Mouse (Mus musculus): Measurements from ENCODE around the gene Snx17. TPM values are rescaled to one million over a fixed set of nuclear protein-coding genes. Genes with fewer than 3 reads are reported as not detected.
A peak's percentile ranks its signal among the peaks of the same experiment; 100 is the strongest.

Gene Snx17
- polyA plus RNA-seq, 1 experiment: 138 TPM

DNA sequence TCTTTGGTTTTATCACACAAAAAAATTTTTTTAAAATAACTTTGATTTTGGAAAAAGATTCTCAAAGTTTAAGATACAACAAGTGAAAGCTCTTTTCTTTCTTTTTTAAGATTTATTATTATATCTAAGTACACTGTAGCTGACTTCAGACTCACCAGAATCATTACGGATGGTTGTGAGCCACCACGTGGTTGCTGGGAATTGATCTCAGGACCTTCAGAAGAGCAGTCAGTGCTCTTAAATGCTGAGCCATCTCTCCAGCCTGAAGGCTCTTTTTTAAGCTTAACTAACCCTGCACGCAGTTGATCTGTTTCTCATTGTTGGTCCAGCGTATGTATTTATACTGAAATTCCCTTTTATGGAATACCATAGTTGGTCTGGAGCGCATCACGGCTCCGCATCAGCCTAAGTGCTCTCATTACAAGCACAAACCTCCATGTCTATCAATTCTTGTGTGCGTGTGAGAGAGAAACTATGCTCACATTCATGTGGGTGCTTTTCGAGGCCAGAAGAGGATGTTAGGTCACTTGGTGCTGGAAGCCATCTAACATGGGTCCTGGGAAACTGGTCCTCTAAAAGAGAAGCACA lies 11.8 kb upstream of the Snx17 start:
- H3ac ChIP-seq (ENCODE audit: control insufficient read depth, insufficient read length): no peak overlapping the region
- TF ChIP-seq MYOG (IDR thresholded peaks at IDR 0.05; ENCODE audit: control insufficient read depth in 1 of 3, insufficient read depth in 1 of 3, insufficient read length in 2 of 3, low read depth in 2 of 3) (no peak), POLR2A (IDR thresholded peaks at IDR 0.05; ENCODE audit: insufficient read length, low read depth) (no peak), POLR2AphosphoS2 (IDR thresholded peaks at IDR 0.05; ENCODE audit: insufficient read length, low read depth) (no peak), REST (IDR thresholded peaks at IDR 0.05; ENCODE audit: insufficient read depth, insufficient read length) (no peak), TCF3 (IDR thresholded peaks at IDR 0.05; ENCODE audit: insufficient read length, low read depth) (no peak), MAX (IDR thresholded peaks at IDR 0.05; ENCODE audit: low read depth) (no peak), E2F4 (IDR thresholded peaks at IDR 0.05; ENCODE audit: insufficient read depth) (no peak), USF1 (IDR thresholded peaks at IDR 0.05; ENCODE audit: low read depth) (no peak), MYOD1 (IDR thresholded peaks at IDR 0.05; ENCODE audit: control insufficient read depth in 1 of 3, insufficient read length in 2 of 3, low read depth in 2 of 3) (no peak), TCF12 (IDR thresholded peaks at IDR 0.05; ENCODE audit: insufficient read depth, poor library complexity, severe bottlenecking) (no peak), SRF (IDR thresholded peaks at IDR 0.05; ENCODE audit: control insufficient read depth, insufficient read length, low read depth) (no peak), CEBPB (IDR thresholded peaks at IDR 0.05; ENCODE audit: insufficient read depth, poor library complexity, severe bottlenecking) (no peak)
- no peaks in the 10 kb centered on the region for H3K27me3 ChIP-seq (ENCODE audit: control insufficient read depth, insufficient read depth, insufficient read length)
- H3K4me2 ChIP-seq (ENCODE audit: low read depth): no peak overlapping the region
- H3K79me2 ChIP-seq (ENCODE audit: control insufficient read depth, insufficient read depth): peaks cover 34% of the 10 kb centered on the region
- H3K4me3 ChIP-seq: peak overlapping the region; percentile 92
- H3K36me3 ChIP-seq (ENCODE audit: control insufficient read depth, insufficient read depth): no peaks in the 10 kb centered on the region

DNA sequence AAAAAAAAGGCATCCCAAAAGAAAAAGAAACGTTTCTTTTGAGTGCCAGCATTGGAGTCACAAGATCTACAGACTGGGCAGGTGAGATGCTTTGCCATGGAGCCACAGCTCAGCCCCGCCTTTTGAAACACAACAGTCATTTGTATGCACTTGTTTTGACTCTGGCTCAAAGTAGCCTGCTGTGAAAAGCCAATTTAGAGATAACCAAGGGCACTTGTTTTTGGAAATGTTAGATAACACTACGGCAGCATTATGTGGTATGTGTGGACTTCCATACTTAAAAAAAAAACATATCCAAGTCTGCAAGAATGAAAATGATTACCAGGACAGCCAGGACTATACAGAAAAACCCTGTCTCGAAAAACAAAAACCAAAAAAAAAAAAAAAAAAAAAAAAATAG lies 9.3 kb upstream of the Snx17 start:
- Histone ChIP-seq H3K36me3 (ENCODE audit: control insufficient read depth, insufficient read depth) (peaks cover 9% of the 10 kb centered on the region), H3K4me3 (no peak overlapping the region), H3K79me2 (ENCODE audit: control insufficient read depth, insufficient read depth) (peaks cover 10% of the 10 kb centered on the region), H3K4me2 (ENCODE audit: low read depth) (no peak overlapping the region), H3K27me3 (ENCODE audit: control insufficient read depth, insufficient read depth, insufficient read length) (no peaks in the 10 kb centered on the region), H3ac (ENCODE audit: control insufficient read depth, insufficient read length) (no peak overlapping the region)
- no peak for TF ChIP-seq MAX (IDR thresholded peaks at IDR 0.05; ENCODE audit: low read depth)
- TF ChIP-seq E2F4 (IDR thresholded peaks at IDR 0.05; ENCODE audit: insufficient read depth): no peak
- no peak for TF ChIP-seq TCF12 (IDR thresholded peaks at IDR 0.05; ENCODE audit: insufficient read depth, poor library complexity, severe bottlenecking)
- TF ChIP-seq TCF3 (IDR thresholded peaks at IDR 0.05; ENCODE audit: insufficient read length, low read depth): no peak
- no peak for TF ChIP-seq SRF (IDR thresholded peaks at IDR 0.05; ENCODE audit: control insufficient read depth, insufficient read length, low read depth)
- no peak for TF ChIP-seq POLR2AphosphoS2 (IDR thresholded peaks at IDR 0.05; ENCODE audit: insufficient read length, low read depth)
- no peak for TF ChIP-seq USF1 (IDR thresholded peaks at IDR 0.05; ENCODE audit: low read depth)
- no peak for TF ChIP-seq CEBPB (IDR thresholded peaks at IDR 0.05; ENCODE audit: insufficient read depth, poor library complexity, severe bottlenecking)
- no peak for TF ChIP-seq MYOD1 (IDR thresholded peaks at IDR 0.05; ENCODE audit: control insufficient read depth in 1 of 3, insufficient read length in 2 of 3, low read depth in 2 of 3)
- no peak for TF ChIP-seq REST (IDR thresholded peaks at IDR 0.05; ENCODE audit: insufficient read depth, insufficient read length)
- TF ChIP-seq POLR2A (IDR thresholded peaks at IDR 0.05; ENCODE audit: insufficient read length, low read depth): no peak
- no peak for TF ChIP-seq MYOG (IDR thresholded peaks at IDR 0.05; ENCODE audit: control insufficient read depth in 1 of 3, insufficient read depth in 1 of 3, insufficient read length in 2 of 3, low read depth in 2 of 3)

DNA sequence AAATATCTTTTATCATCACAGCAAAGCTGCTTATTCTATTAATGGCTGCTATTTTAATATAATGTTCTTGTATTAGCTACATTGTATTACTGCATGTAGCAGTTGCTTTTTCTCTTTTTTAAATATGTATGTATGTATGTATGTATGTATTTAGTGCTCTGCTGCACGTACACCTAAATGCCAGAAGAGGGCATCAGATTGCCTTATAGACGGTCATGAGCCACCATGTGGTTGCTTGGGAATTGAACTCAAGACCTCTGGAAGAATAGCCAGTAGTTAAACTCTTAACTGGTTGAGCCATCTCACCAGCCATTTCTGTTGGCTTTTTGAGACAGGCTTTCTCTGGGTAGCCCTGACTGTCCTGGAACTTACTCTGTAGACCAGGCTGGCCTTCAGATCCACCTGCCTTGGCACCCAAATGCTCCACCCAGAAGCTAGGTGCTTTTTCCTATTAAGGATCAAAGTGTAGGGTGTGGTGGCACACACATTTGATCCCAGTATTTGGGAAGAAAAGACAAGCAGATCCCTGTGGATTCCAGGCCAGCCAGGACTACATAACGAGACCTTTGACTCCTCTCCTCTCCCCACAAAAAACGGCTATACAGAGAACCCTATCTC lies 4.7 kb upstream of the Snx17 start:
- H3K36me3 ChIP-seq (ENCODE audit: control insufficient read depth, insufficient read depth): peaks cover 9% of the 10 kb centered on the region
- no peak overlapping the region for H3K4me2 ChIP-seq (ENCODE audit: low read depth)
- H3K27me3 ChIP-seq (ENCODE audit: control insufficient read depth, insufficient read depth, insufficient read length): no peaks in the 10 kb centered on the region
- no peak overlapping the region for H3ac ChIP-seq (ENCODE audit: control insufficient read depth, insufficient read length)
- TF ChIP-seq POLR2AphosphoS2 (IDR thresholded peaks at IDR 0.05; ENCODE audit: insufficient read length, low read depth): no peak
- H3K4me3 ChIP-seq: no peak overlapping the region
- H3K79me2 ChIP-seq (ENCODE audit: control insufficient read depth, insufficient read depth): no peaks in the 10 kb centered on the region

DNA sequence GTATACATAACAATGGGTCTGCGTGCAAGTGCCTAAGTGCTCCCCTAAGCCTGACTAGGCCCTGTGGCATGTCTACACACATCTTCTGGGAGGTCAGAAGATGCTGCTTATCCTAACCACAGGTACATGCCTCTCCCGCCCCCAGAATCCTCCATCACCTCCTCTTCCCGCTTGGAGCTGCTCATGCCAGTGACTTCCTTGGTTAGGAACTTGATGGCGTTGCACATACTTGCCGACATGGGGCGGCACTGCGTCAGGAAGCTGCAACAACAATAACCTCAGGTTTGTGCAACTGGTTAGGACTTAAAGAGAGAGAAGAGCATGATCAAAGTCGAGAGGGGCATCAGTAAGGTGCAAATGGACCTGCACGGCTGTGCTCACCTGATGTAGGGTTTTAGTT lies 2.8 kb upstream of the Snx17 start:
- H3ac ChIP-seq (ENCODE audit: control insufficient read depth, insufficient read length): no peak overlapping the region
- peaks cover 12% of the 10 kb centered on the region for H3K79me2 ChIP-seq (ENCODE audit: control insufficient read depth, insufficient read depth)
- H3K4me3 ChIP-seq: no peak overlapping the region
- no peak for TF ChIP-seq USF1 (IDR thresholded peaks at IDR 0.05; ENCODE audit: low read depth)
- no peak for TF ChIP-seq REST (IDR thresholded peaks at IDR 0.05; ENCODE audit: insufficient read depth, insufficient read length)
- no peak for TF ChIP-seq POLR2AphosphoS2 (IDR thresholded peaks at IDR 0.05; ENCODE audit: insufficient read length, low read depth)
- TF ChIP-seq SRF (IDR thresholded peaks at IDR 0.05; ENCODE audit: control insufficient read depth, insufficient read length, low read depth): no peak
- TF ChIP-seq MAX (IDR thresholded peaks at IDR 0.05; ENCODE audit: low read depth): no peak
- TF ChIP-seq TCF3 (IDR thresholded peaks at IDR 0.05; ENCODE audit: insufficient read length, low read depth): no peak
- TF ChIP-seq CEBPB (IDR thresholded peaks at IDR 0.05; ENCODE audit: insufficient read depth, poor library complexity, severe bottlenecking): no peak
- no peak for TF ChIP-seq MYOG (IDR thresholded peaks at IDR 0.05; ENCODE audit: control insufficient read depth in 1 of 3, insufficient read depth in 1 of 3, insufficient read length in 2 of 3, low read depth in 2 of 3)
- TF ChIP-seq E2F4 (IDR thresholded peaks at IDR 0.05; ENCODE audit: insufficient read depth): no peak
- TF ChIP-seq POLR2A (IDR thresholded peaks at IDR 0.05; ENCODE audit: insufficient read length, low read depth): no peak
- TF ChIP-seq MYOD1 (IDR thresholded peaks at IDR 0.05; ENCODE audit: control insufficient read depth in 1 of 3, insufficient read length in 2 of 3, low read depth in 2 of 3): no peak
- TF ChIP-seq TCF12 (IDR thresholded peaks at IDR 0.05; ENCODE audit: insufficient read depth, poor library complexity, severe bottlenecking): no peak
- H3K36me3 ChIP-seq (ENCODE audit: control insufficient read depth, insufficient read depth): peaks cover 18% of the 10 kb centered on the region
- H3K27me3 ChIP-seq (ENCODE audit: control insufficient read depth, insufficient read depth, insufficient read length): no peaks in the 10 kb centered on the region
- H3K4me2 ChIP-seq (ENCODE audit: low read depth): no peak overlapping the region

Measured in myocyte (in vitro differentiated cells).